Mouse (Mus musculus) lung, embryonic 16.5 days (tissue): Measurements from ENCODE around the gene Defb29. TPM values are rescaled to one million over a fixed set of nuclear protein-coding genes. Genes with fewer than 3 reads are reported as not detected.

Experiments used
- ATAC-seq: fragments of 200-750 bp; cut with Nextera tagmentation; 2 replicates; pipeline ENCODE4 v1.8.0; 2017; ENCODE audit warnings: low read depth, mild to moderate bottlenecking, moderate library complexity
- H3K27ac ChIP-seq: fragments of 300-500 bp; sonication (generic); 2 replicates; pipeline ENCODE4 v1.5.1; 2014; ENCODE audit warnings: mild to moderate bottlenecking, control low read depth, low read length
- H3K27me3 ChIP-seq: fragments of 300-500 bp; sonication (generic); 2 replicates; pipeline ENCODE4 v1.6.1; 2014; ENCODE audit warnings: low read depth, low read length, mixed read lengths; ENCODE audit not compliant: control insufficient read depth, insufficient read depth
- H3K36me3 ChIP-seq: fragments of 300-500 bp; sonication (generic); 2 replicates; pipeline ENCODE4 v1.6.1; 2014; ENCODE audit warnings: low read length; ENCODE audit not compliant: control insufficient read depth, insufficient read depth
- H3K4me1 ChIP-seq: fragments of 300-500 bp; sonication (generic); replicated peaks from 2 replicates; pipeline ENCODE4 v1.6.1; 2014; ENCODE audit warnings: low read length, mixed read lengths; ENCODE audit not compliant: control insufficient read depth, insufficient read depth
- H3K4me2 ChIP-seq: fragments of 300-500 bp; sonication (generic); 2 replicates; pipeline ENCODE4 v1.6.1; 2014; ENCODE audit warnings: low read depth, low read length, control low read depth
- H3K4me3 ChIP-seq: fragments of 300-500 bp; sonication (generic); 2 replicates; pipeline ENCODE4 v1.5.1; 2014; ENCODE audit warnings: mild to moderate bottlenecking, low read length, control low read depth
- H3K9ac ChIP-seq: fragments of 300-500 bp; sonication (generic); 2 replicates; pipeline ENCODE4 v1.6.1; 2014; ENCODE audit warnings: low read length, control low read depth
- H3K9me3 ChIP-seq: fragments of 300-500 bp; sonication (generic); 2 replicates; pipeline ENCODE4 v1.6.1; 2016; ENCODE audit warnings: low read length; ENCODE audit not compliant: control insufficient read depth
- WGBS: fragments of 180-500 bp; shearing (Covaris S2); extraction: QIAGEN DNeasy Blood & Tissue Kit; methylation state at CpG from one replicate; pipeline ENCODE4 v1.1.7; 2014; 5-methylcytosine and 5-hydroxymethylcytosine counted together
- polyA plus RNA-seq: library from polyadenylated mRNA; unstranded; fragments of >200 nt; fragmentation: Nextera tagmentation; extraction: Ambion mirVana; gene quantifications from 2 replicates; pipeline ENCODE4 v1.2.1, GENCODE M21; 2015

Gene Defb29
- polyA plus RNA-seq, 1 experiment from 2014 or later: not detected

- H3K36me3 ChIP-seq: no peaks in the 10 kb centered on the region
- ATAC-seq: no peak
- no peak overlapping the region for H3K9ac ChIP-seq
- H3K4me1 ChIP-seq: no peaks in the 10 kb centered on the region
- no peak overlapping the region for H3K4me3 ChIP-seq
- 74% methylated on average over 4 of the region's 4 CpGs for WGBS
- no peak overlapping the region for H3K4me2 ChIP-seq
- no peaks in the 10 kb centered on the region for H3K9me3 ChIP-seq
- H3K27me3 ChIP-seq: no peaks in the 10 kb centered on the region; the same call in 1 of the 2 replicates
- no peak overlapping the region for H3K27ac ChIP-seq
Observed at GRCm38 (mm10) chr2:152569881-152570280, 30.0 kb upstream of the Defb29 start.

GRCm38 (mm10) chr2:152569038-152569437 is 29.1 kb upstream of the Defb29 start, which contains the start of gene Gm17416:
Gm17416 (plus strand) TSS chr2:152569338.
- H3K27me3 ChIP-seq: no peaks in the 10 kb centered on the region; the same call in 1 of the 2 replicates
- WGBS: 85% methylated on average over 5 of the region's 5 CpGs
- H3K4me3 ChIP-seq: no peak within 1 kb of the TSS
- no peak within 1 kb of the TSS for H3K4me2 ChIP-seq
- no peak for ATAC-seq
- no peaks in the 10 kb centered on the region for H3K9me3 ChIP-seq
- H3K4me1 ChIP-seq: no peaks in the 10 kb centered on the region
- no peaks in the 10 kb centered on the region for H3K36me3 ChIP-seq
- H3K27ac ChIP-seq: no peak within 1 kb of the TSS
- H3K9ac ChIP-seq: no peak within 1 kb of the TSS

GRCm38 (mm10) chr2:152556655-152557054 is 16.8 kb upstream of the Defb29 start:
- Histone ChIP-seq H3K4me3 (no peak overlapping the region), H3K4me2 (no peak overlapping the region), H3K27ac (no peak overlapping the region), H3K4me1 (no peaks in the 10 kb centered on the region), H3K9ac (no peak overlapping the region), H3K27me3 (no peaks in the 10 kb centered on the region), H3K36me3 (no peaks in the 10 kb centered on the region), H3K9me3 (no peaks in the 10 kb centered on the region)
- ATAC-seq: no peak
- WGBS: 74% methylated on average over 7 of the region's 7 CpGs

GRCm38 (mm10) chr2:152553774-152554423 is 14.0 kb upstream of the Defb29 start:
- no peaks in the 10 kb centered on the region for H3K36me3 ChIP-seq
- H3K27ac ChIP-seq: no peak overlapping the region
- no peaks in the 10 kb centered on the region for H3K9me3 ChIP-seq
- ATAC-seq: no peak
- 9% methylated on average over 16 of the region's 16 CpGs for WGBS
- H3K9ac ChIP-seq: no peak overlapping the region
- H3K4me3 ChIP-seq: no peak overlapping the region
- H3K27me3 ChIP-seq: no peaks in the 10 kb centered on the region; the same call in 1 of the 2 replicates
- no peaks in the 10 kb centered on the region for H3K4me1 ChIP-seq
- H3K4me2 ChIP-seq: peak overlapping the region; percentile 30

- no peaks in the 10 kb centered on the region for H3K4me1 ChIP-seq
- no peaks in the 10 kb centered on the region; the same call in 1 of the 2 replicates for H3K27me3 ChIP-seq
- H3K9me3 ChIP-seq: no peaks in the 10 kb centered on the region
- H3K36me3 ChIP-seq: no peaks in the 10 kb centered on the region
- H3K4me3 ChIP-seq: no peak overlapping the region
- H3K4me2 ChIP-seq: no peak overlapping the region
- no peak overlapping the region for H3K9ac ChIP-seq
- ATAC-seq: no peak
- no peak overlapping the region for H3K27ac ChIP-seq
- WGBS: 48% methylated on average over 5 of the region's 5 CpGs
Observed at GRCm38 (mm10) chr2:152548124-152548523, 8.2 kb upstream of the Defb29 start.

- Histone ChIP-seq H3K36me3 (no peaks in the 10 kb centered on the region), H3K9me3 (peaks cover 4% of the 10 kb centered on the region; the same call in 1 of the 2 replicates), H3K27me3 (no peaks in the 10 kb centered on the region), H3K9ac (no peak overlapping the region), H3K4me2 (no peak overlapping the region), H3K4me3 (no peak overlapping the region), H3K4me1 (no peaks in the 10 kb centered on the region), H3K27ac (no peak overlapping the region)
- ATAC-seq: peak; percentile 54
- 11% methylated on average over 4 of the region's 4 CpGs for WGBS
Observed at GRCm38 (mm10) chr2:152544691-152545090, 4.8 kb upstream of the Defb29 start.

- H3K4me3 ChIP-seq: no peak overlapping the region
- H3K36me3 ChIP-seq: no peaks in the 10 kb centered on the region
- no peaks in the 10 kb centered on the region for H3K27me3 ChIP-seq
- H3K27ac ChIP-seq: no peak overlapping the region
- H3K4me1 ChIP-seq: no peaks in the 10 kb centered on the region
- no peak overlapping the region for H3K4me2 ChIP-seq
- 59% methylated on average over 4 of the region's 4 CpGs for WGBS
- no peak for ATAC-seq
- peaks cover 4% of the 10 kb centered on the region; the same call in 1 of the 2 replicates for H3K9me3 ChIP-seq
- no peak overlapping the region for H3K9ac ChIP-seq
Observed at GRCm38 (mm10) chr2:152543478-152543877, 3.6 kb upstream of the Defb29 start.

- 68% methylated on average over 2 of the region's 2 CpGs for WGBS
- no peak overlapping the region for H3K27ac ChIP-seq
- H3K9ac ChIP-seq: no peak overlapping the region
Observed at GRCm38 (mm10) chr2:152542897-152543296, 3.0 kb upstream of the Defb29 start.

GRCm38 (mm10) chr2:152541979-152542378 is 2.1 kb upstream of the Defb29 start:
- H3K4me3 ChIP-seq: no peak overlapping the region
- ATAC-seq: no peak

More at GRCm38 (mm10) chr2:152542897-152543296, 3.0 kb upstream of the Defb29 start:
- Histone ChIP-seq H3K27me3 (no peaks in the 10 kb centered on the region), H3K4me3 (no peak overlapping the region), H3K4me1 (no peaks in the 10 kb centered on the region), H3K4me2 (no peak overlapping the region), H3K9me3 (peaks cover 4% of the 10 kb centered on the region; the same call in 1 of the 2 replicates), H3K36me3 (no peaks in the 10 kb centered on the region)
- ATAC-seq: no peak

More at GRCm38 (mm10) chr2:152541979-152542378, 2.1 kb upstream of the Defb29 start:
- Histone ChIP-seq H3K27ac (no peak overlapping the region), H3K9ac (no peak overlapping the region), H3K9me3 (peaks cover 4% of the 10 kb centered on the region; the same call in 1 of the 2 replicates), H3K4me1 (no peaks in the 10 kb centered on the region), H3K27me3 (no peaks in the 10 kb centered on the region), H3K4me2 (no peak overlapping the region), H3K36me3 (no peaks in the 10 kb centered on the region)
- 76% methylated on average over 9 of the region's 9 CpGs for WGBS
